Mouse (Mus musculus): ENCODE results near the gene Crygs.

DNA sequence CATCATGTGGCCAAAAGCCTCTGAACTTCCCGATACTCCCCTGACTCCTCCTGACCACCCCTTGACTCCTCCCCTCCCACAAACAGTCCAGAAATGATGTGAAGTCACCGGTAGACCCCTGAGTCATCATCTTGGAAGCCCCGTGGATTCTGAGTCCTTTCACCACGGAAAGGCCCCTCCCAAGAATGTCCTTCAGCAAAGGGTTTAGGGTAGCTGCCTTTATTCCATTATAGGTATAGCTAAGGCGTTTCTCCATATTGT lies 10.6 kb downstream of the Crygs start:
- TF ChIP-seq CTCF (IDR thresholded peaks at IDR 0.05; ENCODE audit: extremely low read depth, insufficient read depth, low read length) (no peak), POLR2A (IDR thresholded peaks at IDR 0.05; ENCODE audit: extremely low read depth, insufficient read depth, low read length) (no peak)

Data from cortical plate, adult 2 months (tissue).